Mouse (Mus musculus) ES-Bruce4 (cell line): ENCODE data around the gene Spdl1.

ENCODE experiments used
- EP300 ChIP-seq: IDR thresholded peaks from 2 replicates; pipeline ENCODE4 v1.6.1; 2011; ENCODE audit warnings: low read depth, low read length; ENCODE audit not compliant: insufficient read depth
- POLR2A ChIP-seq: IDR thresholded peaks from one replicate; pipeline ENCODE4 v1.8.1; 2011; ENCODE audit warnings: low read length; ENCODE audit not compliant: insufficient read depth

DNA sequence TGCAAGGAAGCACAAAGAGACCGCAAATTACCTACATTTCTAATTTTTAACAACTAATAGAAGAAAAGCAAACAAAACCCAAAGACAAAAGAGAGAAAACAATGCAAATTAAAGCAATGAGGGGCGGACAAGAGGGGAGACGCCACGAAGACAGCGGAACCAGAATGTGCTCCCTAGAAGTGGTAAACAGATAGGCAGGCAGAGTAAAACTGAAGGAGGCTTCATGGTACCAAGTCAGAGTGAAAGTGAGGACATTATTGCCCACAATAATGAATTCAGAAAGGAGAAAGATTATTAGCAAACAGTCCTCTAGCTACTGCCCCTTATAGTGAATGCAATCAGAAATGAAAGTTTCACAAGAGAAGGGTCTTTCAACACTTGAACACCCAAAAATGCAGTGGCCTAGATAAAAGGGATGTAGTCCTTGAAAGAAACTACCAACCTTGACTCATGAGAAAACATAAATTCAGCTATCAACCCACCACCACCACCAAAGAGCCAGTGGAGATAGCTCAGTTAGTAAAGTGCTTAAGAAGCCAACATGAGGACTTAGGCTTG is 70.8 kb downstream of the Spdl1 start:
- TF ChIP-seq EP300 (no peak), POLR2A (no peak)
